Mouse (Mus musculus): ENCODE measurements around the gene Negr1. TPM values are rescaled to one million over a fixed set of nuclear protein-coding genes. Genes with fewer than 3 reads are reported as not detected.

Gene Negr1
- polyA plus RNA-seq, 1 experiment from 2014 or later, result 1.3 TPM

GRCm38 (mm10) chr3:157201726-157202125 lies 640.1 kb downstream of the Negr1 start:
- Histone ChIP-seq H3K4me2 (no peak overlapping the region), H3K9me3 (replicated peaks) (no peaks in the 10 kb centered on the region), H3K9ac (no peak overlapping the region), H3K27me3 (no peaks in the 10 kb centered on the region), H3K4me3 (no peak overlapping the region), H3K4me1 (replicated peaks) (no peaks in the 10 kb centered on the region), H3K36me3 (no peaks in the 10 kb centered on the region), H3K27ac (no peak overlapping the region)
- ATAC-seq (replicated peaks; ENCODE audit: insufficient number of reproducible peaks, insufficient read depth, low FRiP score, low read depth), result no peak
- WGBS, result 84% methylated on average over 2 of the region's 2 CpGs

- Histone ChIP-seq H3K4me1 (replicated peaks) (no peaks in the 10 kb centered on the region), H3K27me3 (no peaks in the 10 kb centered on the region), H3K4me3 (no peak overlapping the region)
These were observed 642.0 kb downstream of the Negr1 start for GRCm38 (mm10) chr3:157203573-157203972.

GRCm38 (mm10) chr3:157206752-157207151 lies 645.2 kb downstream of the Negr1 start:
- no peak overlapping the region for H3K9ac ChIP-seq
- WGBS, result 39% methylated on average over 3 of the region's 3 CpGs
- H3K4me3 ChIP-seq, result no peak overlapping the region
- H3K4me1 ChIP-seq (replicated peaks), result no peaks in the 10 kb centered on the region
- H3K27me3 ChIP-seq, result no peaks in the 10 kb centered on the region
- no peak overlapping the region for H3K27ac ChIP-seq
- no peaks in the 10 kb centered on the region for H3K36me3 ChIP-seq
- no peak overlapping the region for H3K4me2 ChIP-seq
- no peaks in the 10 kb centered on the region for H3K9me3 ChIP-seq (replicated peaks)
- ATAC-seq (replicated peaks; ENCODE audit: insufficient number of reproducible peaks, insufficient read depth, low FRiP score, low read depth), result no peak

More at GRCm38 (mm10) chr3:157203573-157203972, 642.0 kb downstream of the Negr1 start:
- Histone ChIP-seq H3K36me3 (no peaks in the 10 kb centered on the region), H3K9me3 (replicated peaks) (no peaks in the 10 kb centered on the region), H3K27ac (no peak overlapping the region), H3K4me2 (no peak overlapping the region), H3K9ac (no peak overlapping the region)
- WGBS, result 78% methylated on average over 8 of the region's 8 CpGs
- no peak for ATAC-seq (replicated peaks; ENCODE audit: insufficient number of reproducible peaks, insufficient read depth, low FRiP score, low read depth)

- no peak overlapping the region for H3K4me2 ChIP-seq
These were observed 647.4 kb downstream of the Negr1 start for GRCm38 (mm10) chr3:157208966-157209365.

GRCm38 (mm10) chr3:157209386-157209785 lies 647.8 kb downstream of the Negr1 start:
- no peak for ATAC-seq (replicated peaks; ENCODE audit: insufficient number of reproducible peaks, insufficient read depth, low FRiP score, low read depth)
- Histone ChIP-seq H3K4me2 (no peak overlapping the region), H3K4me1 (replicated peaks) (no peaks in the 10 kb centered on the region), H3K27me3 (no peaks in the 10 kb centered on the region), H3K27ac (no peak overlapping the region), H3K9ac (no peak overlapping the region), H3K4me3 (no peak overlapping the region), H3K36me3 (no peaks in the 10 kb centered on the region), H3K9me3 (replicated peaks) (no peaks in the 10 kb centered on the region)
- WGBS, result 73% methylated on average over 2 of the region's 2 CpGs

More at GRCm38 (mm10) chr3:157208966-157209365, 647.4 kb downstream of the Negr1 start:
- Histone ChIP-seq H3K9me3 (replicated peaks) (no peaks in the 10 kb centered on the region), H3K9ac (no peak overlapping the region), H3K27me3 (no peaks in the 10 kb centered on the region), H3K36me3 (no peaks in the 10 kb centered on the region), H3K27ac (no peak overlapping the region), H3K4me3 (no peak overlapping the region), H3K4me1 (replicated peaks) (no peaks in the 10 kb centered on the region)
- 28% methylated on average over 1 of the region's 1 CpGs for WGBS
- ATAC-seq (replicated peaks; ENCODE audit: insufficient number of reproducible peaks, insufficient read depth, low FRiP score, low read depth), result no peak

GRCm38 (mm10) chr3:157215937-157216719 lies 654.5 kb downstream of the Negr1 start:
- ATAC-seq (replicated peaks; ENCODE audit: insufficient number of reproducible peaks, insufficient read depth, low FRiP score, low read depth), result no peak
- no peaks in the 10 kb centered on the region for H3K36me3 ChIP-seq

GRCm38 (mm10) chr3:157217794-157218193 lies 656.2 kb downstream of the Negr1 start:
- Histone ChIP-seq H3K4me3 (no peak overlapping the region), H3K4me2 (no peak overlapping the region)

More at GRCm38 (mm10) chr3:157215937-157216719, 654.5 kb downstream of the Negr1 start:
- H3K4me1 ChIP-seq (replicated peaks), result no peaks in the 10 kb centered on the region
- no peak overlapping the region for H3K4me3 ChIP-seq
- no peaks in the 10 kb centered on the region for H3K27me3 ChIP-seq
- WGBS, result 66% methylated on average over 5 of the region's 5 CpGs
- no peak overlapping the region for H3K9ac ChIP-seq
- H3K27ac ChIP-seq, result no peak overlapping the region
- no peak overlapping the region for H3K4me2 ChIP-seq
- no peaks in the 10 kb centered on the region for H3K9me3 ChIP-seq (replicated peaks)

GRCm38 (mm10) chr3:157224920-157225319 lies 663.3 kb downstream of the Negr1 start:
- Histone ChIP-seq H3K27me3 (no peaks in the 10 kb centered on the region), H3K4me2 (no peak overlapping the region), H3K4me3 (no peak overlapping the region), H3K4me1 (replicated peaks) (no peaks in the 10 kb centered on the region), H3K9ac (no peak overlapping the region), H3K27ac (no peak overlapping the region), H3K36me3 (no peaks in the 10 kb centered on the region), H3K9me3 (replicated peaks) (no peaks in the 10 kb centered on the region)
- WGBS, result 64% methylated on average over 4 of the region's 4 CpGs
- ATAC-seq (replicated peaks; ENCODE audit: insufficient number of reproducible peaks, insufficient read depth, low FRiP score, low read depth), result no peak

More at GRCm38 (mm10) chr3:157217794-157218193, 656.2 kb downstream of the Negr1 start:
- no peaks in the 10 kb centered on the region for H3K27me3 ChIP-seq
- no peaks in the 10 kb centered on the region for H3K4me1 ChIP-seq (replicated peaks)
- 51% methylated on average over 2 of the region's 2 CpGs for WGBS
- no peak overlapping the region for H3K27ac ChIP-seq
- H3K9me3 ChIP-seq (replicated peaks), result no peaks in the 10 kb centered on the region
- H3K9ac ChIP-seq, result no peak overlapping the region
- no peak for ATAC-seq (replicated peaks; ENCODE audit: insufficient number of reproducible peaks, insufficient read depth, low FRiP score, low read depth)
- no peaks in the 10 kb centered on the region for H3K36me3 ChIP-seq

- Histone ChIP-seq H3K4me1 (replicated peaks) (no peaks in the 10 kb centered on the region), H3K36me3 (no peaks in the 10 kb centered on the region), H3K27ac (no peak overlapping the region), H3K9ac (no peak overlapping the region), H3K27me3 (no peaks in the 10 kb centered on the region), H3K4me3 (no peak overlapping the region), H3K4me2 (no peak overlapping the region), H3K9me3 (replicated peaks) (no peaks in the 10 kb centered on the region)
- no peak for ATAC-seq (replicated peaks; ENCODE audit: insufficient number of reproducible peaks, insufficient read depth, low FRiP score, low read depth)
- WGBS, result 26% methylated on average over 5 of the region's 5 CpGs
These were observed 671.1 kb downstream of the Negr1 start for GRCm38 (mm10) chr3:157232723-157233122.

- H3K4me1 ChIP-seq (replicated peaks), result peaks cover 5% of the 10 kb centered on the region
- 69% methylated on average over 1 of the region's 1 CpGs for WGBS
- H3K4me2 ChIP-seq, result no peak overlapping the region
- H3K9me3 ChIP-seq (replicated peaks), result no peaks in the 10 kb centered on the region
- H3K27me3 ChIP-seq, result no peaks in the 10 kb centered on the region
- H3K27ac ChIP-seq, result no peak overlapping the region
- no peaks in the 10 kb centered on the region for H3K36me3 ChIP-seq
- H3K9ac ChIP-seq, result no peak overlapping the region
- H3K4me3 ChIP-seq, result no peak overlapping the region
- no peak for ATAC-seq (replicated peaks; ENCODE audit: insufficient number of reproducible peaks, insufficient read depth, low FRiP score, low read depth)
These were observed 678.6 kb downstream of the Negr1 start for GRCm38 (mm10) chr3:157240240-157240639.

GRCm38 (mm10) chr3:157255446-157255845 lies 693.9 kb downstream of the Negr1 start:
- no peaks in the 10 kb centered on the region for H3K27me3 ChIP-seq
- peaks cover 2% of the 10 kb centered on the region; the same call in 1 of the 2 replicates for H3K4me1 ChIP-seq (replicated peaks)
- H3K9me3 ChIP-seq (replicated peaks), result no peaks in the 10 kb centered on the region
- H3K4me2 ChIP-seq, result no peak overlapping the region
- ATAC-seq (replicated peaks; ENCODE audit: insufficient number of reproducible peaks, insufficient read depth, low FRiP score, low read depth), result no peak
- no peak overlapping the region for H3K4me3 ChIP-seq
- H3K27ac ChIP-seq, result no peak overlapping the region
- 15% methylated on average over 1 of the region's 1 CpGs for WGBS
- no peak overlapping the region for H3K9ac ChIP-seq
- H3K36me3 ChIP-seq, result no peaks in the 10 kb centered on the region

GRCm38 (mm10) chr3:157255863-157256262 lies 694.3 kb downstream of the Negr1 start:
- no peaks in the 10 kb centered on the region for H3K9me3 ChIP-seq (replicated peaks)
- H3K27me3 ChIP-seq, result no peaks in the 10 kb centered on the region
- no peak overlapping the region for H3K9ac ChIP-seq
- peaks cover 2% of the 10 kb centered on the region; the same call in 1 of the 2 replicates for H3K4me1 ChIP-seq (replicated peaks)
- 23% methylated on average over 3 of the region's 3 CpGs for WGBS
- H3K4me2 ChIP-seq, result no peak overlapping the region
- H3K4me3 ChIP-seq, result no peak overlapping the region
- no peak overlapping the region for H3K27ac ChIP-seq
- no peaks in the 10 kb centered on the region for H3K36me3 ChIP-seq
- ATAC-seq (replicated peaks; ENCODE audit: insufficient number of reproducible peaks, insufficient read depth, low FRiP score, low read depth), result peak; percentile 39; the same call in 1 of the 2 replicates

All from heart, embryonic 15.5 days (tissue).